ENCODE assay signal across 14 mouse cellular contexts in the genomic region with DNA sequence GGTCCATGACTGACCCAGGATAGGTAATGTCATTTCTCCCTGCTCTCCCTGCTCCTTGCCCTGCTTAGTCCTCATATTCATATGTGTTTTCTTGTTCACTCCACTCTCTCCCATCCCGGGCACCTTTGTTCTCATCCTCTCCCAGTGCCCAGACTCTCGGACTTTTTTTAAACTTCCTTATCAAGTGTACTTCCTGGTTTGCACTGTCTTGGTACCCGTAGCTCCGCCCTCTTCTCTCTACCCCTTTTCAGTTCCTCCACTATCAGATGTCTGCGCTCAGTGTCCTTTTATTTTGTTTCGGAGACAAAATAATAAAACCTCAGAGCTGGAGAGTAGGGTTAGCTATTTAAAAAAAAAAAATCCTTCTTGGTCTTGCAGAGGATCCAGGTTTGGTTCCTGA. TPM values are rescaled to one million over a fixed set of nuclear protein-coding genes. Genes with fewer than 3 reads are reported as not detected.
DNase-seq lines count a peak whose midpoint lies in the region; ATAC-seq and TF ChIP-seq lines count a peak whose summit lies in the region.
"Had no signal": no experiment of that assay in that cellular context is flagged by ENCODE, and none has a peak within 500 bp of the region (broad histone marks: within the 10 kb centered on the region; RNA-seq: fewer than 3 reads in every experiment).

No protein-coding gene starts in this region.

- H3K4me3 ChIP-seq in gastrocnemius, adult 2 months: no peak overlapping the region
- H3K4me3 ChIP-seq in midbrain, embryonic 10.5 days: no peak overlapping the region
- H3K4me3 ChIP-seq: stomach, embryonic 15.5 days had no signal

- TF ChIP-seq CTCF in gastrocnemius, adult 2 months (IDR thresholded peaks at IDR 0.05): no peak

- 90% methylated on average over 6 of the region's 6 CpGs for WGBS in midbrain, embryonic 10.5 days

- no peaks in the 10 kb centered on the region for H3K4me1 ChIP-seq in midbrain, embryonic 10.5 days
- H3K4me1 ChIP-seq: stomach, embryonic 15.5 days had no signal

- no peaks in the 10 kb centered on the region for H3K9me3 ChIP-seq in midbrain, embryonic 10.5 days (replicated peaks)
- H3K9me3 ChIP-seq: stomach, embryonic 15.5 days had no signal

- H3K27ac ChIP-seq in gastrocnemius, adult 2 months: no peak overlapping the region
- H3K27ac ChIP-seq in midbrain, embryonic 10.5 days (replicated peaks): no peak overlapping the region
- H3K27ac ChIP-seq: hindbrain, embryonic 14.5 days; stomach, embryonic 15.5 days had no signal

- ATAC-seq in common myeloid progenitor, adult 5-6 weeks (replicated peaks; ENCODE audit: low read depth, poor library complexity, severe bottlenecking): peak; percentile 98

- H3K36me3 ChIP-seq in midbrain, embryonic 10.5 days: no peaks in the 10 kb centered on the region
- H3K36me3 ChIP-seq: stomach, embryonic 15.5 days had no signal

- peak; percentile 20 for DNase-seq in gastrocnemius, adult 2 months
- no peak for DNase-seq in gastrocnemius, postnatal 14 days
- DNase-seq in A20 (ENCODE audit: low read depth, low spot score): peak; percentile 41
- peak; percentile 59 for DNase-seq in lung, postnatal 36 days
- no peak for DNase-seq in midbrain, embryonic 10.5 days (ENCODE audit: low spot score)
- no peak for DNase-seq in kidney, adult 18-20 months
- DNase-seq in adrenal gland, postnatal 4 days (ENCODE audit: low spot score in 2 of 2): no peak
- DNase-seq: cerebellum, postnatal 36 days; lung, embryonic 14.5 days had no signal

- no peaks in the 10 kb centered on the region for H3K27me3 ChIP-seq in midbrain, embryonic 10.5 days (ENCODE audit: low read depth, poor library complexity, severe bottlenecking)
- H3K27me3 ChIP-seq: stomach, embryonic 15.5 days had no signal

- intact Hi-C loops in gastrocnemius, adult 2 months (cut with DNase I): no loop called here
- intact Hi-C loops in gastrocnemius, postnatal 14 days (cut with DNase I; ENCODE audit: low total_unique reads): no loop called here

RNA-seq across cellular contexts. Expression of a gene that starts 2.9 kb away (rescaled TPM):
- total RNA-seq in gastrocnemius, adult 2 months (2021): not detected
- total RNA-seq in gastrocnemius, postnatal 14 days (2021): under 1 TPM in 1 of 2 experiments, not detected in 1; 0.31 TPM
- total RNA-seq in common myeloid progenitor, adult 5-6 weeks (2017): 1.4 TPM in 1 of 2 replicates, not detected in the other
- polyA plus RNA-seq in midbrain, embryonic 10.5 days (2016; fragmentation: Nextera tagmentation; extraction: Ambion mirVana): not detected in 2 replicates
- 1 to 10 TPM in 1 of 2 experiments, under 1 TPM in 1; 0.64 to 1.0 TPM for total RNA-seq in adrenal gland, postnatal 4 days (2021)
- total RNA-seq: layer of hippocampus, adult 8-10 months had no signal
- polyA plus RNA-seq: hindbrain, embryonic 14.5 days; lung, embryonic 14.5 days; neural tube, embryonic 14.5 days had no signal

RNA-seq across cellular contexts. Expression of a gene that starts 11.7 kb away (rescaled TPM):
- not detected for total RNA-seq in gastrocnemius, adult 2 months (2021)
- not detected for total RNA-seq in gastrocnemius, postnatal 14 days (2021)
- not detected in 2 replicates for total RNA-seq in common myeloid progenitor, adult 5-6 weeks (2017)
- polyA plus RNA-seq in midbrain, embryonic 10.5 days (2016; fragmentation: Nextera tagmentation; extraction: Ambion mirVana): 0.14 TPM in 1 of 2 replicates, not detected in the other
- total RNA-seq in adrenal gland, postnatal 4 days (2021): not detected
- polyA plus RNA-seq: lung, embryonic 14.5 days had no signal

RNA-seq across cellular contexts. Expression of a gene that starts 39.1 kb away (rescaled TPM):
- total RNA-seq in gastrocnemius, adult 2 months (2021): 1 to 10 TPM; 4.0 to 4.1 TPM
- 1 to 10 TPM; 4.0 to 6.1 TPM for total RNA-seq in gastrocnemius, postnatal 14 days (2021)
- 10.3 and 11.9 TPM in 2 replicates for total RNA-seq in common myeloid progenitor, adult 5-6 weeks (2017)
- 30.0 and 30.5 TPM in 2 replicates for polyA plus RNA-seq in midbrain, embryonic 10.5 days (2016; fragmentation: Nextera tagmentation; extraction: Ambion mirVana)
- total RNA-seq in adrenal gland, postnatal 4 days (2021): 10 to 100 TPM; 24.1 to 26.4 TPM

RNA-seq across cellular contexts. Expression of a gene that starts 39.6 kb away (rescaled TPM):
- under 1 TPM in 1 of 2 experiments, not detected in 1; 0.39 TPM for total RNA-seq in gastrocnemius, adult 2 months (2021)
- total RNA-seq in gastrocnemius, postnatal 14 days (2021): under 1 TPM in 1 of 2 experiments, not detected in 1; 0.35 TPM
- total RNA-seq in common myeloid progenitor, adult 5-6 weeks (2017): not detected in 2 replicates
- 0.38 TPM in 1 of 2 replicates, not detected in the other for polyA plus RNA-seq in midbrain, embryonic 10.5 days (2016; fragmentation: Nextera tagmentation; extraction: Ambion mirVana)
- 1 to 10 TPM; 1.1 to 1.7 TPM for total RNA-seq in adrenal gland, postnatal 4 days (2021)
- polyA plus RNA-seq: lung, embryonic 14.5 days had no signal

RNA-seq across cellular contexts. Expression of a gene that starts 51.9 kb away (rescaled TPM):
- 1 to 10 TPM; 2.2 to 4.1 TPM for total RNA-seq in gastrocnemius, adult 2 months (2021)
- 1 to 10 TPM; 3.0 to 3.4 TPM for total RNA-seq in gastrocnemius, postnatal 14 days (2021)
- total RNA-seq in common myeloid progenitor, adult 5-6 weeks (2017): 27.5 and 30.1 TPM in 2 replicates
- 0.40 TPM in 1 of 2 replicates, not detected in the other for polyA plus RNA-seq in midbrain, embryonic 10.5 days (2016; fragmentation: Nextera tagmentation; extraction: Ambion mirVana)
- total RNA-seq in adrenal gland, postnatal 4 days (2021): 10 to 100 TPM in 1 of 2 experiments, 1 to 10 TPM in 1; 7.0 to 11.3 TPM

Comparison
In these comparisons a context has a peak if more than half of its experiments do, and no peak if none do; other contexts are left out.
1. DNase-seq: peak in gastrocnemius, adult 2 months (single experiment), A20 (single experiment) and lung, postnatal 36 days (single experiment); none in gastrocnemius, postnatal 14 days (single experiment), midbrain, embryonic 10.5 days (single experiment), kidney, adult 18-20 months (single experiment) and adrenal gland, postnatal 4 days (0 of 2).